Mouse (Mus musculus): ENCODE data around the gene Hmgcs2.

Gene Hmgcs2

GRCm38 (mm10) chr3:98280204-98280932 is at the start of gene Hmgcs2:
Hmgcs2 (plus strand) TSS chr3:98280435.
- DNase-seq = peak; percentile 67

DNA sequence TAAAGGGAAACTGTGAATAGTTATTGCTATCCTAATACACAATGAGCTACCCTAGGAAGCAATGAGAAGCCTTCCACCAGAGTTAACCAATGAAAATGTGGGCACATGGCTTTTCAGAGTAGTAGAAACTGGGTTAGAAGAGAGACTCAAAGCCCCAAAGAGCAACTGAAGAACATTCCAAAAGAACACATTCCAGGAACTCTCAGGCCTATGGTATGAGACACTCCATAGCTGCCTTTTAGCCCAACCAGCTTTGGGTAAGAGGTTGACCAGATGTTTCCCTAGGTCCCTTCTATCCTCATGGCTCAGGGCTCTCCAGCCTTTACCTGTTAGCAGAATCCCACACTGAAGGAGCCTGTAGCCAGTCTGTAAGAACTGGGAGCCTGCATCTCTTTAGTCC is 46.7 kb upstream of the Hmgcs2 start:
- DNase-seq = no peak

DNA sequence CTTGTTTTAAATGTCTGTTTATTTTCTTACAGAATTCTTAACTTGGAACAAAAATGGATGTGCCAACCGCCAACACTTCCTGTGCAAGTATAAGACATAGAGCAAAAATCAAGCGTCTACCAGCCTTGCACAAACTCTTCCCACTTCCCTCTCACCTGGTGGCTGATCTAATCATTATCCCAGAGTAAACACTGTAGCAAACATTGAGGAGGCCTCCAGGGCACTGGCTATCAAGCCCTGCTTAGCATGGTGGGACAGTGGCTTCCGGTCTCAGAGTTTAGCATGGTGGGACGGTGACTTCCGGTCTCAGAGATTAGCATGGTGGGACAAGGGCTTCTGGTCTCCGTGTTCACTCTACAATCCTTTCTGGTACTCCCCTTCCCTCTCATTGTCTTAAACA is 44.0 kb upstream of the Hmgcs2 start:
- DNase-seq = no peak

- no peak for DNase-seq
Observed at GRCm38 (mm10) chr3:98237240-98237639, 43.0 kb upstream of the Hmgcs2 start.

- no peak for DNase-seq
Observed at GRCm38 (mm10) chr3:98238150-98238549, 42.1 kb upstream of the Hmgcs2 start.

- no peak for DNase-seq
Observed at GRCm38 (mm10) chr3:98242051-98242450, 38.2 kb upstream of the Hmgcs2 start.

DNA sequence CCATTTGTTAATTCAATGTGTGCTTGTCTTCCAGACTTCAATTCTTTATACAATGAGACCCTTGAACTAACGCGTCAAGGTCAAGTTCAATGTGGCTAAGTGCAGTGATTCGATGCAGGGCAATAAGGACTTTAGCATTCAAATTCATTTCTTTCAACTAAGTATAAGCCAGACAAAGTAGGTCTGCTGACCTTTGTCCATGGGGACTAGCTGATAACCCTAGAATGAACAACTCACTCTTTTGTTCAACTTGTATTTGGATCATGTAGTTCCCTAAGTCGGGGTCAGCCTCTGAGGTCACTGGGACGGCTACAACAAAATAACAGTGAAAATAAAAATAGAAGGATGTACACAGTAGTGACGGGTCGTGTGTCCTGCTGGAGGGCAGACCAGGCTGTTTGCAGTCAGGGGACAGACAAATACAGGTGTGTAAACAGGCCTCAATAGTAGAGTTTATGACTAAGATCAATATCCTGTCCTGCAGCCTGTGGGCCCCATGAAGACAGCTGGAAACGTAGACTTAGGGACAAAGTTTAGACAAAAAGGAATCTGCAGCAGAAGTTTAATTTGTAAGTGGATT is 37.7 kb upstream of the Hmgcs2 start:
- no peak for DNase-seq

DNA sequence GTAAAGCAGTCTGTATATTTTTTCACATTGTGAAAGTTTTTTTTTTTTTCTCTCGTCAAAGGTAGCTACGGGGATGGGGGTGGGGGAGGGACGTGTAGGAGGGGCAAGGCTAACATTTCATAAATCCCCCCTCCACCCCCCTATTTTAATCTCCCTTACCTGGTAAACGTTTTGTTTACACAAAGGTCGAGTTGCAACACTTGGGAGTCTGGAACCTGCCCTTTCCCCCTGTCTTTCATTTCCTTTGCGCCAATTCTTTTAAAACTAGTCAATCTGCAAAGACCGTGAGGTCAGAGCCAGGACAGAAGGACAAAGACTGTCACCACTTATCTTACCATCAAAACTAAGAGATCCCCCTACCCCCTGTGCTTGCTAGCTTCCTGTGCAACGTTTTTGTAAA is 34.3 kb upstream of the Hmgcs2 start:
- no peak for DNase-seq

DNA sequence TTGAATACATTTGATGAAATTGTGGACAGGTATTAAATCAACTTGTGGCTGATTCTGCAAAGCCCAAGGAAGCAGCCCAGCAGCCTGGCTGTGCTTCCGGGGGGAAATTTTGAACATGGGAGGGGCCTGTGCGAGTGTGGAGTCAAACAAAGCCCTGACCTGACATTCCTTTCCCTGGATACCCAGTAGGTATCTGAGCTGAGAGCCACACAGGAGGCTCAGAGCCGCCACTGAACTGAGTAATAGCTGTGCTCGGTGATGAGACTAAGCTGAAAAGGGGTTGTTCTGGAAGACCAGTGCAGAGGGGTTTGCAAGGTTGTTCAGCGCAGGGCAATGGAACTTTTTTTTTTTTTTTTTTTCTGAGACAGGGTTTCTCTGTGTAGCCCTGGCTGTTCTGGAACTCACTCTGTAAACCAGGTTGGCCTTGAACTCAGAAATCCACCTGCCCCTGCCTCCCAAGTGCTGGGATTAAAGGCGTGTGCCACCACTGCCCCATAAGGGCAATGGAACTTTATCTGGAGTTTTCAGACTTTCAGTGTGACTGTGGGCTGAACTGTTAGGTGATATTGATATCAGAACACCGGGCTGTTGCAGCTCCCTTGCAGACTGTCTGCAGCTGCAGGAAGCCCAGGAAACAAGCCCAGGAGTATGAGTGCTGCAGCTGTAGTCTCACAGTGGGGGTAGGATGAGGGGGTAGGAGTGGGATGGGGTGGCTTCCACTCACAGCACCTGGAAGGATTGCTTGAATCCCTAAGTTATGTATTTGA is 33.1 kb upstream of the Hmgcs2 start:
- DNase-seq = peak; percentile 17

DNA sequence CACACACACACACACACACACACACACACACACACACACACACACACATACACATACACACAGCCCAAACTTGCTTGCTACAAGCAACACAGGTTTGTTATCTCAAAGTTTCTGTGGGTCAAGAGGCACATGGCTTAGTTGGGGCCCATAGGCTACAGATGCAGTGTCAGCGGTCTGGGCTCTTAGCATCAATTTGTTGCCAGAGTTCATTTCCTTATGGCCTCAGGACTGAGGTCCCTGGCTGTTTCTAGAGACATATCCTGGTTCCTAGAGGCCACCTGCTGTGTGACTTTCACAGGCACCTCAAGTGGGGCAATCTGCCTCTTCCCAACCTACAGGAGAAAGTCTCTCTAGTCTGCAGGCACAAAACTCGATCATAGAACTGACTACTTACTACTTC is 30.9 kb upstream of the Hmgcs2 start:
- DNase-seq = no peak

- no peak for DNase-seq
Observed at GRCm38 (mm10) chr3:98249833-98250448, 30.3 kb upstream of the Hmgcs2 start.

GRCm38 (mm10) chr3:98254059-98254458 is 26.2 kb upstream of the Hmgcs2 start:
- no peak for DNase-seq

- DNase-seq = no peak
Observed at GRCm38 (mm10) chr3:98254656-98255583, 25.3 kb upstream of the Hmgcs2 start.

- DNase-seq = no peak
Observed at GRCm38 (mm10) chr3:98258723-98259122, 21.5 kb upstream of the Hmgcs2 start.

GRCm38 (mm10) chr3:98259271-98259751 is 20.9 kb upstream of the Hmgcs2 start:
- peak; percentile 51 for DNase-seq

GRCm38 (mm10) chr3:98260534-98260933 is 19.7 kb upstream of the Hmgcs2 start:
- DNase-seq = no peak

DNA sequence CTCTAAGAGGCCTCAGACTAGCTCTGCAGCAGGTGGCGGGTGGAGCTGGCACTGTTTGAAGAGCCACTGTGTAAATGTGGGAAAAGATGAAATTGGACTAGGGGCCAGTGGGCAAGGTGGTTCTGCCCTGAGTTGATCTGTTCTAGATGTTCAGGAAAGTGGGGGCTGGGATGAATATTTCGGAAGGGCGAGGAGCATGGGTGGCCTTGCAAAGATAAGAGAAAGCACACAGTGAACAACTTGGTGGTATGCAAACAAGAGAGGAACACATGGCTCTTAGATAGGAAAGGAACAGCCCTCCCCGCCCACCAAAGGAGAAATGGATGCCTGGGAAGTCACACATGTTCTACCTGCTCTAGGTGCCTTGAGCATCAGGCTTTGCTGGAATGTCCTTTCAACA is 18.8 kb upstream of the Hmgcs2 start:
- no peak for DNase-seq

DNA sequence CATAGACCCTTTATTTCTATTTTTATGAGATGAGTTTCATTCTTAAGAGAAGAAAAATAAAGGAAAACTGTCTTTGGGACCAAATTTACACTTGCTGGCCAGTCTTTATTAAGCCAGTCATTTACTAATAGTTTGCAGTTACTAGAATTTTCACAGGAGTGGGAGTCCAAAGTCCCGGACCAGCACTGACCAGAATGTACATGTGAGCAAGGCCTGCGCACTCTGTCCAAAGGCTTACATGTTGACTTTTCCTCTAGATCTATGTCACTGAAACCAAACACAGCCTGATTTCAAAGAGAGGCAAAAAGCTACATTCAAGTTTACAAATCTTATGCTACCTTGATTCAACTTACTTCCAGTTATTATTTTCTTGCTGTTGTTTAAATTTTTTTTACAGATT is 18.1 kb upstream of the Hmgcs2 start:
- DNase-seq = no peak

DNA sequence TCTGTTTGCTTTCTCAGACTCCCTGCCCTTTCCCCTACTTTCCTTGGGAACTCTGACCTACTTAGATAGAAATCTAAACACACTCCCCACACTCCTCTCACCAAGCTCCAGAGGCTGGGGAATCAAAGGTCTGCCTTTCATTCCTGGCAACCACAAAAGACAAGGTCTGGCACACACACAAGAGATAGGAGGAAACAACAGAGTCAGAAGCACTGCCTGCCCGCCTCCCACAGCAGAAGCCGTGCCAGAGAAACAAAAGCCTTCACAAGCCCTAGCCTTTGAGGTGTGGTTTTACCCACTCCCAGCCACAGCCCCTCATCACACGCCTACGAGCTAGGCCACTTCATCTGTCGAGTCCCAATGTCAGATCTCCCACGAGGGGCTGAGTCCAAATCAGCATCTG is 13.0 kb upstream of the Hmgcs2 start:
- DNase-seq = peak; percentile 71

- DNase-seq = peak; percentile 20
Observed at GRCm38 (mm10) chr3:98273623-98274398, 6.4 kb upstream of the Hmgcs2 start.

- DNase-seq = no peak
Observed at GRCm38 (mm10) chr3:98279682-98280081, 553 bp upstream of the Hmgcs2 start.

All from lung, postnatal 36 days (tissue).